Mouse (Mus musculus): ENCODE measurements around the gene Gpx1. TPM values are rescaled to one million over a fixed set of nuclear protein-coding genes. Genes with fewer than 3 reads are reported as not detected.

Gpx1 gene
- total RNA-seq, 1 experiment = 939 TPM

GRCm38 (mm10) chr9:108349727-108350126, 11.0 kb downstream of the Gpx1 start:
- in situ Hi-C loops (cut with MboI; ENCODE audit: low sequenced_read_pairs in 2 of 2, unreplicated experiment in 2 of 2) = no loop called here
- Histone ChIP-seq H3K4me3 (ENCODE audit: insufficient read depth in 1 of 2, low read depth in 1 of 2, low read length in 2 of 2, poor library complexity in 1 of 2, severe bottlenecking in 1 of 2) (no peak overlapping the region), H3K27ac (ENCODE audit: insufficient read depth, low read depth, low read length, poor library complexity, severe bottlenecking) (no peak overlapping the region), H3K9ac (ENCODE audit: insufficient read depth, low read depth, low read length, poor library complexity, severe bottlenecking) (no peak overlapping the region), H3K9me3 (ENCODE audit: control insufficient read depth, insufficient read depth, low read depth, low read length) (no peaks in the 10 kb centered on the region), H3K36me3 (ENCODE audit: control insufficient read depth, insufficient read depth, low read length, poor library complexity, severe bottlenecking) (peaks cover 16% of the 10 kb centered on the region), H3K4me1 (ENCODE audit: control insufficient read depth in 2 of 2, insufficient read depth in 2 of 2, low read length in 2 of 2, poor library complexity in 1 of 2) (peaks cover 5% of the 10 kb centered on the region in 2 experiments)
- no peak for DNase-seq (ENCODE audit: low read depth, low spot score)
- TF ChIP-seq HCFC1 (IDR thresholded peaks at IDR 0.05; ENCODE audit: borderline replicate concordance, insufficient read depth, low read length) (no peak), ZC3H11A (IDR thresholded peaks at IDR 0.05; ENCODE audit: borderline replicate concordance, low read depth, low read length) (no peak), CHD2 (IDR thresholded peaks at IDR 0.05; ENCODE audit: low read depth, low read length) (no peak), MAFK (IDR thresholded peaks at IDR 0.05; ENCODE audit: insufficient read depth, low read depth, low read length) (no peak), ZNF384 (IDR thresholded peaks at IDR 0.05; ENCODE audit: low read depth, low read length) (no peak)

- Histone ChIP-seq H3K27ac (ENCODE audit: insufficient read depth, low read depth, low read length, poor library complexity, severe bottlenecking) (no peak overlapping the region), H3K9ac (ENCODE audit: insufficient read depth, low read depth, low read length, poor library complexity, severe bottlenecking) (no peak overlapping the region), H3K36me3 (ENCODE audit: control insufficient read depth, insufficient read depth, low read length, poor library complexity, severe bottlenecking) (peaks cover 40% of the 10 kb centered on the region), H3K9me3 (ENCODE audit: control insufficient read depth, insufficient read depth, low read depth, low read length) (no peaks in the 10 kb centered on the region), H3K4me1 (ENCODE audit: control insufficient read depth in 2 of 2, insufficient read depth in 2 of 2, low read length in 2 of 2, poor library complexity in 1 of 2) (no peaks in the 10 kb centered on the region), H3K4me3 (ENCODE audit: insufficient read depth in 1 of 2, low read depth in 1 of 2, low read length in 2 of 2, poor library complexity in 1 of 2, severe bottlenecking in 1 of 2) (no peak overlapping the region)
- in situ Hi-C loops (cut with MboI; ENCODE audit: low sequenced_read_pairs in 2 of 2, unreplicated experiment in 2 of 2) = no loop called here
- TF ChIP-seq MAFK (IDR thresholded peaks at IDR 0.05; ENCODE audit: insufficient read depth, low read depth, low read length) = no peak
- TF ChIP-seq ZNF384 (IDR thresholded peaks at IDR 0.05; ENCODE audit: low read depth, low read length) = no peak
- TF ChIP-seq CHD2 (IDR thresholded peaks at IDR 0.05; ENCODE audit: low read depth, low read length) = no peak
- TF ChIP-seq HCFC1 (IDR thresholded peaks at IDR 0.05; ENCODE audit: borderline replicate concordance, insufficient read depth, low read length) = no peak
- no peak for TF ChIP-seq ZC3H11A (IDR thresholded peaks at IDR 0.05; ENCODE audit: borderline replicate concordance, low read depth, low read length)
- DNase-seq (ENCODE audit: low read depth, low spot score) = no peak
These were observed 39.5 kb downstream of the Gpx1 start for GRCm38 (mm10) chr9:108378234-108378633.

GRCm38 (mm10) chr9:108378736-108379135, 40.0 kb downstream of the Gpx1 start:
- no peak for TF ChIP-seq ZC3H11A (IDR thresholded peaks at IDR 0.05; ENCODE audit: borderline replicate concordance, low read depth, low read length)
- no peak for DNase-seq (ENCODE audit: low read depth, low spot score)
- no peak overlapping the region for H3K27ac ChIP-seq (ENCODE audit: insufficient read depth, low read depth, low read length, poor library complexity, severe bottlenecking)
- no peak overlapping the region for H3K4me3 ChIP-seq (ENCODE audit: insufficient read depth in 1 of 2, low read depth in 1 of 2, low read length in 2 of 2, poor library complexity in 1 of 2, severe bottlenecking in 1 of 2)
- no peak overlapping the region for H3K9ac ChIP-seq (ENCODE audit: insufficient read depth, low read depth, low read length, poor library complexity, severe bottlenecking)
- no peaks in the 10 kb centered on the region for H3K4me1 ChIP-seq (ENCODE audit: control insufficient read depth in 2 of 2, insufficient read depth in 2 of 2, low read length in 2 of 2, poor library complexity in 1 of 2)
- no peaks in the 10 kb centered on the region for H3K9me3 ChIP-seq (ENCODE audit: control insufficient read depth, insufficient read depth, low read depth, low read length)
- in situ Hi-C loops (cut with MboI; ENCODE audit: low sequenced_read_pairs in 2 of 2, unreplicated experiment in 2 of 2) = no loop called here
- peaks cover 36% of the 10 kb centered on the region for H3K36me3 ChIP-seq (ENCODE audit: control insufficient read depth, insufficient read depth, low read length, poor library complexity, severe bottlenecking)

- TF ChIP-seq ZC3H11A (IDR thresholded peaks at IDR 0.05; ENCODE audit: borderline replicate concordance, low read depth, low read length) = no peak
- TF ChIP-seq MAFK (IDR thresholded peaks at IDR 0.05; ENCODE audit: insufficient read depth, low read depth, low read length) = no peak
- no peak for TF ChIP-seq CHD2 (IDR thresholded peaks at IDR 0.05; ENCODE audit: low read depth, low read length)
- no peak for TF ChIP-seq HCFC1 (IDR thresholded peaks at IDR 0.05; ENCODE audit: borderline replicate concordance, insufficient read depth, low read length)
- TF ChIP-seq ZNF384 (IDR thresholded peaks at IDR 0.05; ENCODE audit: low read depth, low read length) = no peak
- no peak for DNase-seq (ENCODE audit: low read depth, low spot score)
- H3K9ac ChIP-seq (ENCODE audit: insufficient read depth, low read depth, low read length, poor library complexity, severe bottlenecking) = no peak overlapping the region
- in situ Hi-C loops (cut with MboI; ENCODE audit: low sequenced_read_pairs in 2 of 2, unreplicated experiment in 2 of 2) = no loop called here
- peaks cover 37% of the 10 kb centered on the region for H3K36me3 ChIP-seq (ENCODE audit: control insufficient read depth, insufficient read depth, low read length, poor library complexity, severe bottlenecking)
- H3K27ac ChIP-seq (ENCODE audit: insufficient read depth, low read depth, low read length, poor library complexity, severe bottlenecking) = no peak overlapping the region
- H3K4me3 ChIP-seq (ENCODE audit: insufficient read depth in 1 of 2, low read depth in 1 of 2, low read length in 2 of 2, poor library complexity in 1 of 2, severe bottlenecking in 1 of 2) = no peak overlapping the region
- peaks cover 0 to 2% of the 10 kb centered on the region in 2 experiments; a peak in 1 of 4 replicates for H3K4me1 ChIP-seq (ENCODE audit: control insufficient read depth in 2 of 2, insufficient read depth in 2 of 2, low read length in 2 of 2, poor library complexity in 1 of 2)
- H3K9me3 ChIP-seq (ENCODE audit: control insufficient read depth, insufficient read depth, low read depth, low read length) = no peaks in the 10 kb centered on the region
These were observed 40.6 kb downstream of the Gpx1 start for GRCm38 (mm10) chr9:108379294-108379693.

- H3K27ac ChIP-seq (ENCODE audit: insufficient read depth, low read depth, low read length, poor library complexity, severe bottlenecking) = no peak overlapping the region
- peaks cover 29% of the 10 kb centered on the region for H3K36me3 ChIP-seq (ENCODE audit: control insufficient read depth, insufficient read depth, low read length, poor library complexity, severe bottlenecking)
- H3K4me1 ChIP-seq (ENCODE audit: control insufficient read depth in 2 of 2, insufficient read depth in 2 of 2, low read length in 2 of 2, poor library complexity in 1 of 2) = peaks cover 0 to 10% of the 10 kb centered on the region in 2 experiments; a peak in 2 of 4 replicates
- H3K9me3 ChIP-seq (ENCODE audit: control insufficient read depth, insufficient read depth, low read depth, low read length) = no peaks in the 10 kb centered on the region
- in situ Hi-C loops (cut with MboI; ENCODE audit: low sequenced_read_pairs in 2 of 2, unreplicated experiment in 2 of 2) = no loop called here
- DNase-seq (ENCODE audit: low read depth, low spot score) = no peak
- no peak overlapping the region for H3K9ac ChIP-seq (ENCODE audit: insufficient read depth, low read depth, low read length, poor library complexity, severe bottlenecking)
- H3K4me3 ChIP-seq (ENCODE audit: insufficient read depth in 1 of 2, low read depth in 1 of 2, low read length in 2 of 2, poor library complexity in 1 of 2, severe bottlenecking in 1 of 2) = no peak overlapping the region
- TF ChIP-seq ZNF384 (IDR thresholded peaks at IDR 0.05; ENCODE audit: low read depth, low read length) (no peak), ZC3H11A (IDR thresholded peaks at IDR 0.05; ENCODE audit: borderline replicate concordance, low read depth, low read length) (no peak), CHD2 (IDR thresholded peaks at IDR 0.05; ENCODE audit: low read depth, low read length) (no peak), HCFC1 (IDR thresholded peaks at IDR 0.05; ENCODE audit: borderline replicate concordance, insufficient read depth, low read length) (no peak)
These were observed 42.7 kb downstream of the Gpx1 start for GRCm38 (mm10) chr9:108381382-108381781.

Data from ES-E14 (cell line).